Comparison of ENCODE assay signal across 8 mouse cellular contexts in the genomic region with DNA sequence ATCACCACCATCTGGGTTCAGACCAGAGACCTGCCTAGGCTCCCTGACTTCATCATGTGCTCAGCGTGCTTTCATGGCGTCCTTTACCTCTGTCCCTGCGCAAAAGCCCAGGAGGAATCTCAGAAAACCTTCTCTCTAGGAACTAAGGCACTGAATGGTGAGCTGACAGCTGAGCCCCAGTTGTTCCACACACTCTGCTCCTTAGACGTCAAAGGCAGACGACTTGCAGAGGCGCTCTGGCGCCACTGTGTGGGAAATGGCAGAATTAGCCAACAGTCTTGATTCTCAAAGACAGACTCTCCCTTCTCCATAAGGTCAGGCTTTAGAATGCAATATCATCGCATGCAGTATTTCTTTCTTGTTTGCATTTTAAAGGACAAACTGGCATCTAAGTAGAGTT. TPM values are rescaled to one million over a fixed set of nuclear protein-coding genes. Genes with fewer than 3 reads are reported as not detected.
A peak's percentile ranks its signal among the peaks of the same experiment; 100 is the strongest.
DNase-seq lines count a peak whose midpoint lies in the region; ATAC-seq lines count a peak whose summit lies in the region.

No protein-coding gene starts in this region.

- 18% methylated on average over 8 of the region's 8 CpGs for WGBS in limb, embryonic 11.5 days
- 17% methylated on average over 8 of the region's 8 CpGs for WGBS in midbrain, embryonic 15.5 days

- no peak for ATAC-seq in limb, embryonic 11.5 days (ENCODE audit: insufficient number of reproducible peaks, low FRiP score, low TSS enrichment, low read depth)
- ATAC-seq in midbrain, embryonic 15.5 days (replicated peaks) = peak; percentile 75

- H3K36me3 ChIP-seq in limb, embryonic 11.5 days (ENCODE audit: control insufficient read depth, insufficient read depth, low read length) = no peaks in the 10 kb centered on the region
- peaks cover 6% of the 10 kb centered on the region; the same call in 1 of the 2 replicates for H3K36me3 ChIP-seq in midbrain, embryonic 15.5 days (replicated peaks)

- H3K27me3 ChIP-seq in limb, embryonic 11.5 days (ENCODE audit: control insufficient read depth, insufficient read depth, low read length) = no peaks in the 10 kb centered on the region
- H3K27me3 ChIP-seq in midbrain, embryonic 15.5 days (replicated peaks) = no peaks in the 10 kb centered on the region

- H3K4me2 ChIP-seq in limb, embryonic 11.5 days (ENCODE audit: low read depth, severe bottlenecking) = no peak overlapping the region
- no peak overlapping the region for H3K4me2 ChIP-seq in midbrain, embryonic 15.5 days

- H3K9ac ChIP-seq in limb, embryonic 11.5 days (ENCODE audit: low read length) = no peak overlapping the region
- H3K9ac ChIP-seq in midbrain, embryonic 15.5 days = no peak overlapping the region

- H3K27ac ChIP-seq in limb, embryonic 11.5 days (replicated peaks; ENCODE audit: low read depth, low read length) = no peak overlapping the region
- no peak overlapping the region for H3K27ac ChIP-seq in midbrain, embryonic 15.5 days

- peak; percentile 34 for DNase-seq in gastrocnemius, adult 18-20 months (ENCODE audit: low spot score)
- DNase-seq in gastrocnemius, postnatal 25 days = no peak
- DNase-seq in brain, embryonic 18.5 days (ENCODE audit: low read depth, low spot score) = peak; percentile 30
- DNase-seq in frontal cortex, adult 2 months (ENCODE audit: extremely low spot score in 1 of 2, low spot score in 1 of 2) = peak; percentile 7 to 75
- DNase-seq in kidney, adult 11 months = peak; percentile 41
- DNase-seq in limb, embryonic 11.5 days (ENCODE audit: low spot score) = peak; percentile 67
- DNase-seq in spleen, postnatal 14 days (ENCODE audit: low spot score in 2 of 2) = peak; percentile 48 to 65

- H3K4me1 ChIP-seq in limb, embryonic 11.5 days (ENCODE audit: control insufficient read depth, insufficient read depth, low read length) = no peaks in the 10 kb centered on the region
- no peaks in the 10 kb centered on the region for H3K4me1 ChIP-seq in midbrain, embryonic 15.5 days

- H3K4me3 ChIP-seq in limb, embryonic 11.5 days (ENCODE audit: low read depth, low read length) = no peak overlapping the region
- H3K4me3 ChIP-seq in midbrain, embryonic 15.5 days = no peak overlapping the region

- H3K9me3 ChIP-seq in limb, embryonic 11.5 days (ENCODE audit: control insufficient read depth, low read length) = no peaks in the 10 kb centered on the region
- H3K9me3 ChIP-seq in midbrain, embryonic 15.5 days = no peaks in the 10 kb centered on the region

RNA-seq across cellular contexts. Expression of gene Svbp, which starts 9.6 kb away (rescaled TPM):
- 10 to 100 TPM in 1 of 2 experiments, 1 to 10 TPM in 1; 9.3 to 12.2 TPM for total RNA-seq in gastrocnemius, adult 18-20 months (2021)
- total RNA-seq in gastrocnemius, postnatal 25 days (2021) = 10 to 100 TPM; 13.9 to 17.4 TPM
- 32.9 and 34.7 TPM in 2 replicates for polyA plus RNA-seq in frontal cortex, adult 2 months (2012; rRNA removed)
- 150 and 164 TPM in 2 replicates for polyA plus RNA-seq in limb, embryonic 11.5 days (2014; fragmentation: Nextera tagmentation; extraction: Ambion mirVana)
- 237 and 238 TPM in 2 replicates for polyA plus RNA-seq in midbrain, embryonic 15.5 days (2015; fragmentation: Nextera tagmentation; extraction: Ambion mirVana)

RNA-seq across cellular contexts. Expression of gene Tmem269, which starts 13.3 kb away (rescaled TPM):
- total RNA-seq in gastrocnemius, adult 18-20 months (2021) = not detected
- under 1 TPM in 1 of 2 experiments, not detected in 1; 0.56 TPM for total RNA-seq in gastrocnemius, postnatal 25 days (2021)
- 1.1 and 1.2 TPM in 2 replicates for polyA plus RNA-seq in frontal cortex, adult 2 months (2012; rRNA removed)
- not detected in 2 replicates for polyA plus RNA-seq in limb, embryonic 11.5 days (2014; fragmentation: Nextera tagmentation; extraction: Ambion mirVana)
- 0.26 and 0.27 TPM in 2 replicates for polyA plus RNA-seq in midbrain, embryonic 15.5 days (2015; fragmentation: Nextera tagmentation; extraction: Ambion mirVana)

RNA-seq across cellular contexts. Expression of gene Ermap, which starts 14.9 kb away (rescaled TPM):
- total RNA-seq in gastrocnemius, adult 18-20 months (2021) = not detected
- total RNA-seq in gastrocnemius, postnatal 25 days (2021) = not detected
- polyA plus RNA-seq in frontal cortex, adult 2 months (2012; rRNA removed) = 0.76 and 0.80 TPM in 2 replicates
- 6.9 and 8.7 TPM in 2 replicates for polyA plus RNA-seq in limb, embryonic 11.5 days (2014; fragmentation: Nextera tagmentation; extraction: Ambion mirVana)
- 1.3 and 1.4 TPM in 2 replicates for polyA plus RNA-seq in midbrain, embryonic 15.5 days (2015; fragmentation: Nextera tagmentation; extraction: Ambion mirVana)

RNA-seq across cellular contexts. Expression of gene AU022252, which starts 27.8 kb away (rescaled TPM):
- total RNA-seq in gastrocnemius, adult 18-20 months (2021) = 10 to 100 TPM; 24.6 to 28.2 TPM
- 10 to 100 TPM; 22.5 to 22.8 TPM for total RNA-seq in gastrocnemius, postnatal 25 days (2021)
- polyA plus RNA-seq in frontal cortex, adult 2 months (2012; rRNA removed) = 13.9 and 15.0 TPM in 2 replicates
- 37.0 and 44.7 TPM in 2 replicates for polyA plus RNA-seq in limb, embryonic 11.5 days (2014; fragmentation: Nextera tagmentation; extraction: Ambion mirVana)
- polyA plus RNA-seq in midbrain, embryonic 15.5 days (2015; fragmentation: Nextera tagmentation; extraction: Ambion mirVana) = 26.8 and 31.0 TPM in 2 replicates

RNA-seq across cellular contexts. Expression of gene P3h1, which starts 28.0 kb away (rescaled TPM):
- 1 to 10 TPM; 9.1 to 9.4 TPM for total RNA-seq in gastrocnemius, adult 18-20 months (2021)
- total RNA-seq in gastrocnemius, postnatal 25 days (2021) = 10 to 100 TPM; 12.0 to 12.6 TPM
- 11.6 and 14.1 TPM in 2 replicates for polyA plus RNA-seq in frontal cortex, adult 2 months (2012; rRNA removed)
- 21.9 and 24.1 TPM in 2 replicates for polyA plus RNA-seq in limb, embryonic 11.5 days (2014; fragmentation: Nextera tagmentation; extraction: Ambion mirVana)
- polyA plus RNA-seq in midbrain, embryonic 15.5 days (2015; fragmentation: Nextera tagmentation; extraction: Ambion mirVana) = 10.2 and 11.1 TPM in 2 replicates
